Mouse (Mus musculus) left cerebral cortex, postnatal 36 days (tissue): ENCODE measurements around the gene Ndufaf2. TPM values are rescaled to one million over a fixed set of nuclear protein-coding genes. Genes with fewer than 3 reads are reported as not detected.

Source experiments
- DNase-seq, 2 experiments: peaks; one replicate each; pipeline ENCODE4 v3.0.0; 2021 to 2022; ENCODE audit warnings: low spot score in 2 of 2, mixed read lengths in 1 of 2
- intact Hi-C: fragments of 180-260 bp; cut with DNase I; formaldehyde crosslinking; loops from one replicate; pipeline ENCODE4 v1.15.1; 2025
- total RNA-seq, 2 experiments: library from RNA; stranded (reverse); gene quantifications; 2 replicates each; pipeline ENCODE4 v1.2.3; 2021

The Ndufaf2 gene
- total RNA-seq, 2 experiments from 2014 or later, result 20.3 to 21.4 TPM

- DNase-seq, result no peak
- intact Hi-C loops, result no loop called here
These were observed 47.5 kb downstream of the Ndufaf2 start for GRCm38 (mm10) chr13:108110929-108111328.

GRCm38 (mm10) chr13:108100700-108101099, 57.7 kb downstream of the Ndufaf2 start:
- no peak for DNase-seq
- intact Hi-C loops, result no loop called here

DNA sequence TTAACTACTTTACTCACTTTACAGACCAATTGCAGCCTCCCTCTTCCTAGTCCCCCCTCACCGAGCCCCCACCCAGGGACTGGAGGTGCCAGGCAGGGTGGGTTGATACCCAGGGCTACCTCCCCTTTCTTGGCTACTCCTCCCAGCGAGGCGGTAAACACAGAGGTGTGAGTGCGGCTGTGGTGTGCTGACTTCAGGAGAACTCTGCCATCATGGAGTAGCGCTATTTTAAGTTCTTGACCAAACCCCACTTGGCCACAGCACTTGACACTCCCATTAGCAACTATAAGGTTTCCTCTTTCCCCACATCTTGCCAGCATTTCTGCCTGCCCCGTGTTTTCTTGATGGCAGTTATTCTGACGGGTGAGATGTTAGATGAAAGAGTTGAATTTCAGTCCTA, 62.0 kb downstream of the Ndufaf2 start:
- DNase-seq, result no peak
- intact Hi-C loops, result no loop called here

- intact Hi-C loops, result no loop called here
- peak; percentile 10 to 14 for DNase-seq
These were observed 62.8 kb downstream of the Ndufaf2 start for GRCm38 (mm10) chr13:108095617-108096016.

- DNase-seq, result no peak
- intact Hi-C loops, result no loop called here
These were observed 63.7 kb downstream of the Ndufaf2 start for GRCm38 (mm10) chr13:108094681-108095080.

GRCm38 (mm10) chr13:108092290-108092689, 66.1 kb downstream of the Ndufaf2 start:
- DNase-seq, result no peak
- intact Hi-C loops, result no loop called here

DNA sequence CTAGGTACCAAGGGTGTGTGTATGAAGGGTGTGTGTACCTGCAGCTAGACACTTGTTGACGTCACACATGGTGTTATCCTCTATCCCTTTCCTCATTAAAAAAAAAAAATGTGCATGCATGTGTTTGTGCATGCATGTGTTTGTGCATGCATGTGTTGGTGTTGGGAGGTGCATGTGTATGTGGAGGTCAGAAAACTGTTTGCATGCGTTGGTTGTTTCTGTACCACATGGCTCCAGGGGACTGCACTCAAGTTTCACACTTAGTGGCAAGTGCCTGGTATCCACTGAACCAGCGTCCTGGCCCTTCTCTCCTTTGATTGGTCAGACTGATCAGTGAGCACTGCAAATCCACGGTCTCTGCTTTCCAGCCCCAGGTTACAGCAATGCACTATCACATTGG, 71.7 kb downstream of the Ndufaf2 start:
- no peak for DNase-seq
- intact Hi-C loops, result no loop called here

DNA sequence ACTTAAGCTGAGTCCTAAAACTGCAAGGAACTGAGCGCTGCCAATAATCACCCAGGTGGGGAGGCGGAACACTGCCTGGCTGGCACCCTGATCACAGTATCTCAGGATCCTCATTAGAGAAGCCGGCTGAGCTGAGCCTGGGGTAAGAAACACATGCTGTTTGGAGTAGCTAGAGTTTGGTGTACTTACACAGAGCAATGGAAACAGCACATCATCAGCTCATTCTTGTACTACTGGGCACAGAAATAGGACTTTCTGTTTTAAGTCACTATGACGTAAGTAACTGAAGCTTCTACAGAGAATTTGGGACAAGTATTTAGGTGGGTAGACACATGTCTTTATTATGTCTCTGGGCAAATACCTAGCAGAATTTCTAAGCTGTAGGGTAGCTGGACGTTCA, 72.4 kb downstream of the Ndufaf2 start:
- intact Hi-C loops, result no loop called here
- DNase-seq, result no peak

GRCm38 (mm10) chr13:108084086-108084485, 74.3 kb downstream of the Ndufaf2 start:
- intact Hi-C loops, result no loop called here
- no peak for DNase-seq

DNA sequence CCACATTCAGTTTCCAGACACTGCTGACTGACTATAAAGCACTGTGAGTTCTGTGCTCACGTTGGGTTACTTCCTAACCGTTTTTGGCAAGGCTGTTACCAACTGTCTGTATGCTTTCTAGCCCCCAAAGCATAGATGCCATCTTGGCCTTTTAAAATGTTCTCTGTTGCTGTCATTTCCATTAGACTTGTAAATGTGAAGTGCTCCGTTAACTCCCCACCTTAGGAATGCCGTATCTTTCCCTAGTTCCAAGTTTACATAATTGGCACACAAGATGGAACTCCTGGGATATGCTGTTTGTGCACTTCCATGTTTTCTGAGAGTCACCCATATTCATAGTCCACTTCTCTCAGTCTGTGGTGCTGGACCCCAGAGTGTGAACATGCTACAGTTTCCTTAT, 80.5 kb downstream of the Ndufaf2 start:
- DNase-seq, result no peak
- intact Hi-C loops, result no loop called here

GRCm38 (mm10) chr13:108077476-108077875, 80.9 kb downstream of the Ndufaf2 start:
- intact Hi-C loops, result no loop called here
- DNase-seq, result no peak

DNA sequence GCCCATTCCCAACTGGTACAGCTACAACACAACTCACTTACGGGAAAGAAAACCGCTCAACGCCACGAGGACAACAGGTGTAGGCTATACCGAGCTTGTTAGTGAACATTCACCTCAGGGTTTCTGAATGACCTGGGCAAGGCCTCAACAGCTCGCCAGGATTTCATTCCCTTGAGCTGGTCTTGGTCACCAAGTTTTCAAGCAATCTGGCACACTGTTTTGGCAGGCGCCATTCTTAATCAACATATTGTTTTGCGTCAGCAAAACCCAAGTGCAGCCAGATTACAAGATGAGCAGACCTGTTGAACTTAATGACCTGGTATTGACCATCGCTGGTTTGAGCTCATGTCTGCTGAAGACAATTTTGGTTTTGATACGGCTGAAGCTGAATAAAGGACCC, 88.3 kb downstream of the Ndufaf2 start:
- no peak for DNase-seq

GRCm38 (mm10) chr13:108069151-108069550, 89.3 kb downstream of the Ndufaf2 start:
- intact Hi-C loops, result no loop called here
- no peak for DNase-seq

More for the DNA sequence above, 88.3 kb downstream of the Ndufaf2 start:
- intact Hi-C loops, result no loop called here

- intact Hi-C loops, result no loop called here
- no peak for DNase-seq
These were observed 92.4 kb downstream of the Ndufaf2 start for GRCm38 (mm10) chr13:108066021-108066420.

DNA sequence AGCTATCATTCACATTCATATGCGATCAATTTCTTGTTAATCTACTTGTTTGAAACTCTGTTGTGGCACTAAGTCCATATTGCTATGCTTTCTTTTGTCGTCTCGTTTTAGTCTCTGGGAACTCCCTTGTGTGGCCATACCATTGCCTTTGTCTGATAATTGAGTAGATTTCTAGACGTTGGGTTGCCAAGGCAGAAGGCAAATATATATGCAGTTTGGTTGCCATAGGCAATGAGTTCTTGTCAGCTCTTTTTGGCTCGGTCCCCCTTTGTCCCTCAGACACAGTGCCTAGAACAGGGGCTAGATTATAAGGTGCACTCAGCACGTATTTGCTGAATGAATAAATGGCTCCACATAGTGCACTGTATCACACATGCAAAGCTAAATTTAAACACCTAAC, 94.1 kb downstream of the Ndufaf2 start:
- DNase-seq, result no peak
- intact Hi-C loops, result no loop called here

DNA sequence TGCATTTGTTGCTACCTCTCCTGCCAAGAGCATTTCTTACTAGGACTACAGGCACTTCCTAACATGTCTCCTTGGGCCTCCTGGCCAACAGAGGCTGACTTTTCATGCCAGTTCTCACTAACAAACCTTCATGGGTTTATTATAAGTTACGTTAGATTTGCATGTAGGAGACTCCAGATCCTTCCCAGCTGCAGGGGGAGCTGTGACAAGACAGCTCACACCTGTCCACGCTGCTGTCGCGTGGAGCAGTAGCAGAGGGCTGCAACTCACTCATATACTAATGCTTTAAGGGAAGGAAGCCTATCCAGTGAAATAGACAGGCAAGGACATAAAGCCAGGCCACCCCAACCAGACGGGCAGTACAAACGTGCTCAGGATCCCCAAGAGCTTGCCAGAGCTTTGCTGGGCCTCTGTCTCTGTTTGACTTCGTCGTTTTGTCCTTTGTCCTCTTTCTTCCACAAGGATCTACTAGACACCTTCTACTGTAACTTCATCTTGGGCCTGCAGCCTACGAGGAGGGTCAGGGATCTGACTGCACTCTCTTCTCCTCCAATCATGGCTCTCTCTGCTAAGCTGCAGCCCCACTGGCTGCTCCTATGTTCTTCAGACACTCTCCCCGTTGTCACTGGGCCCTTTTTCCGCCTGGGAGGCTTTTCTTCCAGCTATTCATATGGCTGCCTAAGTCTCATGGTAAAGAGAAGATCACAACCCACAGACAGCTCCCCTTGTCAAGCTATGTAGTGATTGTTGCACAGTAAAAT, 94.9 kb downstream of the Ndufaf2 start:
- intact Hi-C loops, result no loop called here
- DNase-seq, result no peak

DNA sequence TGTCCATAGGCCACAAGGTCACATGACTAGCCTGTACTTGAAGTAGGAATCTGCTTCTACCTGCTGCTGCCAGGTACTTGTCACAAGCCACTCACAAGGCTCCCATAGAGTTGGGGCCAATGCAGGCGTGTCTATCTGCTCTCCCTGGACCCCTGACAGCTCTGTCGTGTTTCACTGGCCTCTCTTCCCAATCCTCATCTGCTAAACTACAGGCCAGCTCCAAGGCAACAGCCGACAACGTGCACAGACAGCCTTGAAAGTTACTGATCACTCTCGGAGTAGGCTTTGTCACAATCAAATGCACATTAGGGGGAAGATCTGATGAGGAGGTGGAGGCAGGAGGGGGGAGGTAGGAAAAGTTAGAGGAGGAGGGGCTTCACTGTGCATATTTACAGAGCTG, 95.5 kb downstream of the Ndufaf2 start:
- intact Hi-C loops, result no loop called here
- DNase-seq, result no peak

DNA sequence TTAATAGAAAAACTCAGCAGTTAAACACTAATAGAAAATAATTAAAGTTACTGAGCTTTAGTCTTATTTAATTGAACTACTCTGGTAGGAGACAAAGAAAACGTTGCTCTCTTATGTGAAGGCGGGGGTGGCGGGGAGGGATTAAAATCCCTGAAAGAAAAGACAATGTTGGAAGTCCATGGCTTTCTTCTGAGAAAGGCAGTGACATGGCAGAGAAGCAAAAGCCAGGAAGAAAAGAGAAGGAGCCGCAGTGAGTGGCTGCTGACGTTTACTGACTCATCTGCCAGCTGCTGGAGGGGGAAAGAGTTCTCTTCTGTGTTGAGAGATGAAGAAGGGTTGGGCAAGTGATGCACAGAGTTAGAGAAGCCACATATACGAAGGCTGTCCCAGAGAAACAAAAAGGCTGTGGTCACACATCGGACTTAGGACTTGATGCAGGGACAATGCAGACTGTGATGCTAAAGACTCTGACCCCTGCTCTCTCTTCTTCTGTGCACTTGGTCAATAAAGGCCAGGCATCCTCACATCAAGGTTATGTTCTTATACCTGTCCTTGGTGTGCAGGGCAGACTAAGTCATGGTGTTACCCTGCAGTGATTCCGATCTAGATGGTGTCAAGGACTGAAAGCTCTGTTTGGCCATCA, 97.4 kb downstream of the Ndufaf2 start:
- DNase-seq, result no peak
- intact Hi-C loops, result no loop called here

- DNase-seq, result no peak
- intact Hi-C loops, result no loop called here
These were observed 98.0 kb downstream of the Ndufaf2 start for GRCm38 (mm10) chr13:108060286-108060885.

GRCm38 (mm10) chr13:108056896-108057295, 101.5 kb downstream of the Ndufaf2 start:
- no peak for DNase-seq
- intact Hi-C loops, result no loop called here

DNA sequence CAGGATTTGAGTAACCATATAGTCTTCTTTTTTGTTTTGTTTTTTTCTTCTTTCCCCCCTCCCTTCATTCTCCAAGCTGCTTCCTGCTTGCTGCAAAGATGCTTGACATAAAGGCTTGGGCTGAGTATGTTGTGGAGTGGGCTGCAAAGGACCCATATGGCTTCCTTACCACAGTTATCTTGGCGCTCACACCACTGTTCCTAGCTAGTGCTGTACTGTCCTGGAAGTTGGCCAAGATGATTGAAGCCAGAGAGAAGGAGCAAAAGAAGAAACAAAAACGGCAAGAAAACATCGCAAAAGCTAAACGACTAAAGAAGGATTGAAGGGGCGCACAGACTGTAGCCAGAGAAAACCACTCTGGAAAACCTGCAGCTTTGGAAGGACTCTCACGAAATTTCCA, 111.1 kb downstream of the Ndufaf2 start:
- no peak for DNase-seq
- intact Hi-C loops, result loop anchor here (10.0 kb wide), 3 partner anchors 213 to 943 kb away; no protein-coding TSS in a partner anchor
